In genomic region chr10:85948483-85949196, GRCm38 (mm10) we compare ENCODE assay signal across 13 mouse cellular contexts. TPM values are rescaled to one million over a fixed set of nuclear protein-coding genes. Genes with fewer than 3 reads are reported as not detected.
"Had no signal": no experiment of that assay in that cellular context is flagged by ENCODE, and none has a peak within 500 bp of the region (broad histone marks: within the 10 kb centered on the region; RNA-seq: fewer than 3 reads in every experiment).

No protein-coding gene starts in this region.

- DNase-seq: kidney, adult 8-10 months; left cerebral cortex, postnatal 4 days; lung, adult 18-20 months; thymus, postnatal 14 days had no signal

- H3K4me2 ChIP-seq: limb, embryonic 13.5 days had no signal

- H3K27ac ChIP-seq: kidney, postnatal 0 days; limb, embryonic 13.5 days; liver, embryonic 14.5 days; stomach, postnatal 0 days had no signal

- ATAC-seq: intestine, postnatal 0 days; midbrain, embryonic 16.5 days had no signal

- H3K9ac ChIP-seq: limb, embryonic 13.5 days; liver, embryonic 14.5 days had no signal

- H3K27me3 ChIP-seq: limb, embryonic 13.5 days had no signal

- H3K9me3 ChIP-seq: limb, embryonic 13.5 days had no signal

- H3K4me3 ChIP-seq: limb, embryonic 13.5 days had no signal

RNA-seq across cellular contexts. Expression of gene Ascl4, which starts 21.2 kb away (rescaled TPM):
- total RNA-seq: left cerebral cortex, postnatal 4 days; liver, adult 2 months; neutrophil, adult 5-6 weeks had no signal
- polyA plus RNA-seq: large intestine, adult 2 months; liver, embryonic 14.5 days had no signal
